Mouse (Mus musculus) heart, embryonic 10.5 days (tissue): ENCODE results near the gene Nutf2-ps1. TPM values are rescaled to one million over a fixed set of nuclear protein-coding genes. Genes with fewer than 3 reads are reported as not detected.

ENCODE experiments used
- DNase-seq: peaks from one replicate; pipeline ENCODE4 v3.0.0-alpha.2; 2017; ENCODE audit warnings: low spot score
- H3K27ac ChIP-seq: fragments of 300-500 bp; sonication (generic); 2 replicates; pipeline ENCODE4 v1.5.1; 2016; ENCODE audit warnings: mild to moderate bottlenecking
- H3K27me3 ChIP-seq: fragments of 300-500 bp; sonication (generic); 2 replicates; pipeline ENCODE4 v1.6.1; 2016; ENCODE audit warnings: mild to moderate bottlenecking; ENCODE audit not compliant: poor library complexity, insufficient read depth, severe bottlenecking
- H3K36me3 ChIP-seq: fragments of 300-500 bp; sonication (generic); 2 replicates; pipeline ENCODE4 v1.6.1; 2016; ENCODE audit warnings: mild to moderate bottlenecking, moderate library complexity
- H3K4me1 ChIP-seq: fragments of 300-500 bp; sonication (generic); 2 replicates; pipeline ENCODE4 v1.6.1; 2016; ENCODE audit warnings: mild to moderate bottlenecking
- H3K4me3 ChIP-seq: fragments of 300-500 bp; sonication (generic); 2 replicates; pipeline ENCODE4 v1.5.1; 2016; ENCODE audit warnings: mild to moderate bottlenecking, moderate library complexity
- H3K9me3 ChIP-seq: fragments of 300-500 bp; sonication (generic); 2 replicates; pipeline ENCODE4 v1.6.1; 2016; ENCODE audit warnings: mild to moderate bottlenecking, moderate library complexity
- WGBS: fragments of 180-500 bp; shearing (Covaris S2); methylation state at CpG from one replicate; pipeline ENCODE4 v1.1.7; 2016; 5-methylcytosine and 5-hydroxymethylcytosine counted together
- polyA plus RNA-seq: library from polyadenylated mRNA; unstranded; fragments of >200 nt; fragmentation: Nextera tagmentation; extraction: Ambion mirVana; gene quantifications from 2 replicates; pipeline ENCODE4 v1.2.1, GENCODE M21; 2016

The Nutf2-ps1 gene
- polyA plus RNA-seq, 1 experiment from 2014 or later: 457 TPM

DNA sequence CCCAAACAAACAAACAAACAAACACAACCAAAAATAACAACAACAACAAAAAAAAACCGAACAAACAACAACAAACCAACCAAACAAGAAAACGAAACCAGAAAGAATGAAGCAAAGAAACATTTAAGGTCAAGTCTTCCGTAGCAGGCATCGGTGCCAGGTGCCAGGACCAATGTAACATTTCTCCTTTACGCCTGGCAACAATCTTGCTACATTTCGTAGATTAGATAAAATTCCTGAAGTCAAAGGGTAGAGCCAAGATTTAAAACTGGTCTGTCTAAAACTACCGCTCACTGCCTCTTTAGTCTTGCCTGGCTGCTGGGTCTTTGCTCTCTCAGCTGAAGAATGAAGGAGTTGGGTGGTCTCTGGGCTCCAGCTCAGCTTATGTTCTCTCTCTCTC, 12.8 kb downstream of the Nutf2-ps1 start:
- Histone ChIP-seq H3K9me3 (no peaks in the 10 kb centered on the region), H3K4me3 (no peak overlapping the region), H3K27me3 (no peaks in the 10 kb centered on the region), H3K4me1 (peaks cover 43% of the 10 kb centered on the region), H3K36me3 (no peaks in the 10 kb centered on the region), H3K27ac (0 out of 2 replicates have a peak overlapping the region, but pooled peaks have one; percentile 10)
- DNase-seq: peak; percentile 48
- 38% methylated on average over 7 of the region's 7 CpGs for WGBS

DNA sequence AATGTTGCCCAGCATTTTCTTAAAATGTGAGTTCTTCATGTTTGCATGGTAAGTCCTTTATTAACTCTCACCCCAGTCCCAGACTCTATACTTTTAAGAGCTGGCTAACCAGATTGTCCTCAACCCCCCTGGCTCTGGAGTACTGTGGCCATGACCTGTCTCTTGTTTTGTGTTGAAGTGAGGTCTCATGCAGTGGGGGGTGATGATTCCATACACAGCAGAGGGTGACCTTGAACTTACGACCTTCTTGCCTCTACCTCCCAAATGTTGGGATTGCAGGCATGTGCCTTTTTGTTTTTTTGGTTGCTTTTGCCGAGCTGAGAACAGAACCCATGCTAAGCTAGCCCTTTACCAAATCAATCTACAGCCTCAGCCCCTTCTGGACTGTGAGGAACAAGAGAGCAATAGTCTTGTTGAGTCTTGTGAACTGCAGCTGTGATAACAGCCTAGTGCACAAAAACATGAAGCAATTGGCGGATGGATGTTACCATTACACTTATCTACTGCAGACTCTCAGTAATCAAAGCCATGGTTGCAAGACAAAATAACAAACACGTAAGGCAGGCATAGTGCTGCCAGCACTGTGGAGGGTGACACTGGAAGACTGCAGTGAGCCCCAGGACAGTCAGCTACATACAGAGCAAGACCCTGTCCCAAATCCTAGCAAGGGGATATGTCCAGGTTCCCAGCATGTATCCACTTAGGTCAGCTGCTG, 13.4 kb downstream of the Nutf2-ps1 start:
- WGBS: 54% methylated on average over 4 of the region's 4 CpGs

DNA sequence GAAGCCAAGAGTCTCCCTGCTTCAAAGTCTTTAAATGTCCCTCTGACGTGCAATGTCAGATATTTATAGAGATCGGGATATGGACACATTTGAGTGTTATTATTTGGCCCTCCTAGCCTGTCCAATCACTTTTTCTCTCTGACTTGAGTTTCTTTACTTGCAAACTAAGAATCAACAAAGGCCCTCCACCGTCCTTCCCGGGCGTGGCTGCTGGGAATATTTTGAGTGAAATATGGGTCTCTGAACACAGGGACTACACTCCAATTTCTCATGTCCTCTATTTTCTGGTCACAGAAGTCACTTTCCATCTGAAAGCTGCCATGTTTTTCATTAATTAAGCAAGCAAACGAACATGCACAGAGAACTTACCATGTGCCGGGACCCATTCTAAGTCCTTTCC, 14.3 kb downstream of the Nutf2-ps1 start:
- Histone ChIP-seq H3K4me1 (peaks cover 51% of the 10 kb centered on the region), H3K36me3 (no peaks in the 10 kb centered on the region), H3K4me3 (no peak overlapping the region), H3K9me3 (no peaks in the 10 kb centered on the region), H3K27me3 (no peaks in the 10 kb centered on the region), H3K27ac (peak overlapping the region; percentile 49; the same call in 1 of the 2 replicates)
- peak; percentile 64 for DNase-seq
- 88% methylated on average over 7 of the region's 7 CpGs for WGBS

More for the DNA sequence above, 13.4 kb downstream of the Nutf2-ps1 start:
- Histone ChIP-seq H3K4me1 (peaks cover 49% of the 10 kb centered on the region), H3K27ac (0 out of 2 replicates have a peak overlapping the region, but pooled peaks have one; percentile 48), H3K36me3 (no peaks in the 10 kb centered on the region), H3K4me3 (no peak overlapping the region), H3K27me3 (no peaks in the 10 kb centered on the region), H3K9me3 (no peaks in the 10 kb centered on the region)
- DNase-seq: peak; percentile 64

DNA sequence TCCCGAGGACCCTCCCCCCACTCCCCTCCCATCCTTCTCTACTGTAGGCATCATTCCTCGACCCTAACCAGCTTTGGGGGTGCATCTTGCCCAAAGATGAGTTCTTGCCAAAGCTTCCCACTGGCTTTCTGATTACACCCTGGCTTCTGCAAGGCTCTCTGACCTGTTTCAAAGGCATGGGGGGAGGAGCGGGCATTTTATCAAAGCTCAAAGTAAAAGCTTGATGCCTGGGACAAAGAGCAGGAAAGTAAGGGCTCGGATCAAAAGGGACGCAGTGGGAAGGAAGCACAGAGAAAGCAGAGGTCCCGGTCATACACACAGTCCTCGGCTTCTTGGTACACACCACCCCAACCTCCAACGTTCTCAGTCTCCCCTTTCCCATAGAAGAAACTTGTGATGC, 14.7 kb downstream of the Nutf2-ps1 start:
- H3K27ac ChIP-seq: peak overlapping the region; percentile 49
- no peaks in the 10 kb centered on the region for H3K27me3 ChIP-seq
- DNase-seq: peak; percentile 50
- peaks cover 51% of the 10 kb centered on the region for H3K4me1 ChIP-seq
- H3K36me3 ChIP-seq: no peaks in the 10 kb centered on the region
- H3K4me3 ChIP-seq: no peak overlapping the region
- no peaks in the 10 kb centered on the region for H3K9me3 ChIP-seq
- 52% methylated on average over 8 of the region's 8 CpGs for WGBS

DNA sequence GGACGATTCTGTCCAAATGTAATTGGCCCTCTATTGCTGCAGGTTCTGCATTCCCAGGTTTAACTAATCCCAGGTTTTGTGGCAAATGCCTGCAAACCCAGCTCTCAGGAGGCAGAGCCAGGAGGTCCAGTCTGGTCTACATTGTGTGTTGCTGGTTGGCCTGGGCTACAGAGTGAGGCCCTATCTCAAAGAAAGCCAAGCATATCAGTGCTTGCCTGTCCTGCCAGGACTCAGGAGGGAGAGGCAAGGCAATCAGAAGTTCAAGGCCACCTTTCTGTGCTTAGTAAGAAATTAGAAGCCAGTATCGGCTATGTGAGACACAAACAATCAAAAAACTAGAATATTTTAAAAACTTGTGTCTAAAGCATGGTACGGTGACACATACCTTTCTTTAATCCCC, 15.7 kb downstream of the Nutf2-ps1 start:
- Histone ChIP-seq H3K9me3 (no peaks in the 10 kb centered on the region), H3K27me3 (no peaks in the 10 kb centered on the region), H3K4me3 (no peak overlapping the region), H3K4me1 (peaks cover 51% of the 10 kb centered on the region), H3K27ac (no peak overlapping the region), H3K36me3 (no peaks in the 10 kb centered on the region)
- DNase-seq: peak; percentile 54
- 86% methylated on average over 3 of the region's 3 CpGs for WGBS

DNA sequence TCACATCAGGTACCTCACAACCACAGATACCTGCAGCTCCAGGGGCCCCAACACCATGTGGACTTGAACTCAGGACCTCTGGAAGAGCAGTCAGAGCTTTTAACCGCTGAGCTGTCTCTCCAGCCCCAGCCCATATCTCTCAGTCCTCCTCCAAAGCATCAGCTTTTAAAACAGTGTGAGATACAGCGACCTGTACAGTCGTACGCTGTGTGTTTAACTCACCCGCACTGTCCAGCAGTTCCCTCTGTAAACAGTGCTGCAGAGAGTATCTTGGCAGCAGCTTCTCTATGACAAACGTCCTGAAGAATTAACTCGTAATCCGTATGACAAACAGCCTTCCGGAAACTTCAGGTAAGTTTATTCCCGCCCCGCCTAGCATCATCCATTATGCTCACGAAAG, 16.3 kb downstream of the Nutf2-ps1 start:
- no peak overlapping the region for H3K4me3 ChIP-seq
- WGBS: 82% methylated on average over 12 of the region's 12 CpGs
- H3K27me3 ChIP-seq: no peaks in the 10 kb centered on the region
- H3K36me3 ChIP-seq: no peaks in the 10 kb centered on the region
- H3K27ac ChIP-seq: peak overlapping the region; percentile 36; the same call in 1 of the 2 replicates
- H3K4me1 ChIP-seq: peaks cover 54% of the 10 kb centered on the region
- peak; percentile 48 for DNase-seq
- no peaks in the 10 kb centered on the region for H3K9me3 ChIP-seq

DNA sequence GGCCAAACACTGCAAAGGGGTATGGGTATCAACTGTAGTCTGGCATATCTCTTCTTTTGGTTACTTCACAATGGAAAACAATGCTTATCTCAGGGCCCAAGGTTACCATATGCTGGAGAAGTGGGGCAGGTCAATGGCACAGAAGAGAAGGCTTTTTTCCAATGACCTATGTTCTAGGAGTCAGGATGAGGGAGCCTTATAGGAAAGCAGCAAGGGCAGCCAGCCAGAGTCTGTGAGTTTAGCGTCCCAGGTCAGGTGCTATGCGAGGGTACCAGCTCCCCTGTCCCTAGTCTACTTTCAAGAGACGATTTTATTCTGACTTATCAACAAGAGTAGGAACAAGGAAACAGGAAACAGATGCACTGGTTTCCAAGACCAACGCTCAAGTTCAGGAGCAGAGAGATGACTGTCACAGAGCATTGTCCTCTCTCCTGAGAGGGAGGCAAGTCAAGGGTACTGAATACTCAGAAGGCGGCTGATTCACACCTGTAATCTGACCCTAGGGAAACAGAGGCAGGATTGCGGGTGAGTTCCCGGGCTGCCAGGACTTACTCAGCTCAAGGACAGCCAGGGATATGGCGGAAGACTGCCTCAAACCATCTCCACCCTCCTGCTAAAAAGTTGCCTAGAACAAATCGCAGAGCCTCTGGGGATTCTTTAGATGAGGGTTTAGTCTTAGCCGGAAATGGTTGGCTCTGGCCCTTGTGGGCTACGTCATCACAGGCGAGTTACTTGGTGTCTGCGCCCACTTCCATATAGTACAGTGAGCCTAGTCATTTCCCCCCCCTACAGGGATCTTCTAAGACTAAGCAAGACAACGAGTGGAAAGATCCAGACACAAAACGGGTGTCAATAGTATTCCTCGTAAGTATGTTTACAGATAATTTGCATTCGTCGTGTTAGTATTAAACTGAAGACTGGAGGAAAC, 17.1 kb downstream of the Nutf2-ps1 start:
- Histone ChIP-seq H3K27me3 (no peaks in the 10 kb centered on the region), H3K36me3 (no peaks in the 10 kb centered on the region), H3K27ac (0 out of 2 replicates have a peak overlapping the region, but pooled peaks have one; percentile 23), H3K9me3 (no peaks in the 10 kb centered on the region), H3K4me3 (no peak overlapping the region), H3K4me1 (peaks cover 47% of the 10 kb centered on the region)
- 68% methylated on average over 18 of the region's 18 CpGs for WGBS
- DNase-seq: peak; percentile 69

DNA sequence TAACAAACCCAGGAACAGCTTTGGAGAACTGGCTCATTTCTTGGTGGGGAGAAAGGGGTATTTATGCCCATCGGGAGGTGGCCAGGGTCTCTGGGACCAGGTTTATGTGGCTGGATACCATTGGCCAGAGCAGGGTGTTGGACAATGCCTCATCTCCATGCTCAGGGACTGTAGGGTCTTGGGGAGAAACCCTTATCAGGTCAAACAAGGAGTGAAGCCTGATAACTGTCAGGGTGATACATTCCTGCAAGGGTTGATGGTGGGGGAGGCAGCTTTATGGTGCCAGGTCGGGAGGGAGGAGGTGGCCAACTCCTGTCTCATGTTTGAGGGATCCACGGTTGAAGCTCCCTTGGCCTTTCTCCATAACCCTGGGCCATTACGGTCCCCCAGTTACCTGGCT, 17.8 kb downstream of the Nutf2-ps1 start:
- DNase-seq: peak; percentile 69
- H3K27me3 ChIP-seq: no peaks in the 10 kb centered on the region
- no peaks in the 10 kb centered on the region for H3K36me3 ChIP-seq
- 49% methylated on average over 4 of the region's 4 CpGs for WGBS
- H3K4me3 ChIP-seq: no peak overlapping the region
- H3K9me3 ChIP-seq: no peaks in the 10 kb centered on the region
- 0 out of 2 replicates have a peak overlapping the region, but pooled peaks have one; percentile 23 for H3K27ac ChIP-seq
- H3K4me1 ChIP-seq: peaks cover 43% of the 10 kb centered on the region

DNA sequence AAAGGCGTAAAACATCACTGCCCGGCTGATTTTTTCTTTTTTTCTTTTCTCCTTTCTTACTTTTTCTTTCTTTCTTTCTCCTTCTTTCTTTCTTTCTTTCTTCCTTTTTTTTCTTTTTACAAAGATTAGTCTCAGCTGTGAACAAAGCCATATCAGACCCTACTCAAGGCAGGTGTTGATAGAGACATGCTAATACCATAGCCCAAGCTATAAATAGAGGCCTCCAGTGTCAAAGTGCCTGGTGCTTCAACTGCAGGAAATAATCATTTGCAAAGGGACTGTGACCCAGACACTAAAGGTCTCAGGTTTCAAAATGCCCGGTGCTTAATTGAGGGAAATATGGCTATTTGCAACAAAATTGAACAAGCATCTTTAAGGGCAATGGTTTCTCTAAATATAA, 20.3 kb downstream of the Nutf2-ps1 start:
- no peaks in the 10 kb centered on the region for H3K27me3 ChIP-seq
- H3K4me1 ChIP-seq: peaks cover 37% of the 10 kb centered on the region
- no peaks in the 10 kb centered on the region for H3K36me3 ChIP-seq
- H3K9me3 ChIP-seq: no peaks in the 10 kb centered on the region
- DNase-seq: peak; percentile 47
- no peak overlapping the region for H3K27ac ChIP-seq
- no peak overlapping the region for H3K4me3 ChIP-seq
- WGBS: 71% methylated on average over 3 of the region's 3 CpGs

DNA sequence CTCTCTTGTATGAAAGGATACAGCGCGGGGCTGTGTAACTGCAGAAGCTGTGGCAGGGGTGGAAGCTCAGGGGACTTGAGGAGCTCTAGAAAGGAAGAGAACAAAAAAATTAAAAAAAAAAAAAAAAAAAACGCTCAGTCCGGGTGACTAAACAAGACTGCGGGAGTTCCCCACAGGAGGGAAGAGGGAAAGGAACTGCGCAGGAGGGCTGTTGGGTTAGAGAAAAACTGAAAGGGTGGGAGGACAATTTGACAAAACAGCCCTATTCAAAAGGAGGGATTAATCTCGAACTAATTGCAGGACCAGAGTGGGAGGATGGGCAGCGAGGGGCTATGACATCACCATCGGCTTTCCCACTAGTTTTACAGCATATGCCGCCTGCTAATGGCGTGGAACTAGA, 21.0 kb downstream of the Nutf2-ps1 start:
- H3K27ac ChIP-seq: no peak overlapping the region
- peaks cover 35% of the 10 kb centered on the region for H3K4me1 ChIP-seq
- no peak overlapping the region for H3K4me3 ChIP-seq
- H3K27me3 ChIP-seq: no peaks in the 10 kb centered on the region
- 46% methylated on average over 11 of the region's 11 CpGs for WGBS
- peak; percentile 56 for DNase-seq
- H3K36me3 ChIP-seq: no peaks in the 10 kb centered on the region
- H3K9me3 ChIP-seq: no peaks in the 10 kb centered on the region

DNA sequence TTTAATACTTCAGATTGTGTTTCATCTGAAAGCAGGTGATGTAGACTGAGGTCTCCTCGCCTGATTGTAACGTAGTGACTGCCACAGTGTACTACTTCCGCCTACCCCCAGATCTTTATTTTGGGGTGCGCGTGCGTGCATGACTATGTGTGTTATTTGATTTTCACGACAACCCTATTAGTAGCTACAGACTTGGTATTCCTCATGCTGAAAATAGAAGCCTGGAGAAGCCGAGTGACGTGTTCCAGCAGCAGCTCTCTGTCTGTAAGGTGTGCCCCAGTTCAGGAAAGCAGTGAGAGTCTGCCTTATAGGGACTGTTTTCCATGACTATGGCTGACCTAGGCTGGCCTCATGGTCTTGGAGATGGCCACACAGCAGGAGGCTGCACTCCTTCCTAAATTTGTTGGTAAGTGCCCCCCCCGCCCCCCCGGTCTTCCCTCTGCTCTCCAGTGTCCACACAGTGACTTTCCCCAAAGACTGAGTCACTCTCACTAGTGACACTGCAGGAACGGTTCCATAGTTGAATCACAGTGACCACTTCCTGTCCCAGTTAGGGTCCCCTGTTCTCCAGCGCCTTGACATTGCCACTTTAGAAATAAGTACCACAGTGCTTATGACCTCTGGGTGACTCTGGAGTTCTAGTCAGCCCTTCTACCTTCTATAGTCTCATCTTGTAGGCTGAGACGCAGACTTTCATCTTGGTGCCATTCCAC, 23.1 kb downstream of the Nutf2-ps1 start:
- no peak for DNase-seq
- Histone ChIP-seq H3K9me3 (no peaks in the 10 kb centered on the region), H3K36me3 (no peaks in the 10 kb centered on the region), H3K27ac (peak overlapping the region; percentile 60), H3K4me3 (no peak overlapping the region), H3K4me1 (peaks cover 18% of the 10 kb centered on the region), H3K27me3 (no peaks in the 10 kb centered on the region)
- 78% methylated on average over 14 of the region's 14 CpGs for WGBS

DNA sequence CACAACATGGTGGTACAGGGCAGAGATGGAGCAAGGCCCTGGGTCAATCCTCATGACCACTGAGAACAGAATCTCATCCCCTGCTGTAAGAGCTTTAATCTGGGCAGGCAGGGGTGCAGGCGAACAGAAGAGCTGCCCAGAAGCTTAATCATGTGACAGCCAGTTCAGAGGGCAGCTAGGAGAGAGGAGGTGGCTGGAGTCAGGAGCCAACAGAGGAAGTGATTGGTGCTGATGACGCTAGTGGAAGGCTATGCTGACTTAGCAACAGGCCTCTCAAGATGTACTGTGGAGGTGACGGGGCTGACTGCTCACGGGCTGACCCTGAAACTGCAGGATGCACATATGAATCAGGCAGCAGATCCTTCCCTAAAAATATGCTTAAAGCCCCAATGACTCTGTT, 24.7 kb downstream of the Nutf2-ps1 start:
- WGBS: 25% methylated on average over 4 of the region's 4 CpGs
- Histone ChIP-seq H3K27me3 (no peaks in the 10 kb centered on the region), H3K9me3 (no peaks in the 10 kb centered on the region), H3K4me3 (no peak overlapping the region), H3K4me1 (peaks cover 14% of the 10 kb centered on the region), H3K36me3 (no peaks in the 10 kb centered on the region), H3K27ac (peak overlapping the region; percentile 59; the same call in 1 of the 2 replicates)
- no peak for DNase-seq
